Mouse (Mus musculus) limb, embryonic 14.5 days (tissue): ENCODE measurements at regions not wholly inside any gene's neighbourhood (a gene's known extent, or its start where the extent isn't known, plus 50 kb on each side); places are given as distances from the start of the nearest gene placed in this dataset.

Source experiments
- ATAC-seq: fragments of 200-750 bp; cut with Nextera tagmentation; 2 replicates; pipeline ENCODE4 v1.8.0; 2017; ENCODE audit warnings: low read depth, moderate number of reproducible peaks, moderate TSS enrichment; ENCODE audit not compliant: low FRiP score
- DNase-seq: peaks from one replicate; pipeline ENCODE4 v3.0.0-alpha.2; 2015; ENCODE audit warnings: low spot score
- H3K27ac ChIP-seq: fragments of 300-500 bp; sonication (generic); replicated peaks from 2 replicates; pipeline ENCODE4 v1.5.1; 2014; ENCODE audit warnings: low read depth, mild to moderate bottlenecking, low read length, moderate library complexity, mixed read lengths
- H3K27me3 ChIP-seq: fragments of 300-500 bp; sonication (generic); 2 replicates; pipeline ENCODE4 v1.6.1; 2014; ENCODE audit warnings: low read length, mixed read lengths; ENCODE audit not compliant: control insufficient read depth, insufficient read depth
- H3K36me3 ChIP-seq: fragments of 300-500 bp; sonication (generic); 2 replicates; pipeline ENCODE4 v1.6.1; 2014; ENCODE audit warnings: mild to moderate bottlenecking, low read length, moderate library complexity, mixed read lengths; ENCODE audit not compliant: control insufficient read depth, insufficient read depth
- H3K4me1 ChIP-seq: fragments of 300-500 bp; sonication (generic); 2 replicates; pipeline ENCODE4 v1.6.1; 2014; ENCODE audit warnings: antibody characterized with exemption, low read length, mixed read lengths; ENCODE audit not compliant: control insufficient read depth, insufficient read depth
- H3K4me2 ChIP-seq: fragments of 300-500 bp; sonication (generic); replicated peaks from 2 replicates; pipeline ENCODE4 v1.6.1; 2014; ENCODE audit warnings: low read depth, mild to moderate bottlenecking, low read length, moderate library complexity; ENCODE audit not compliant: severe bottlenecking
- H3K4me3 ChIP-seq: fragments of 300-500 bp; sonication (generic); replicated peaks from 2 replicates; pipeline ENCODE4 v1.5.1; 2014; ENCODE audit warnings: low read length
- H3K9ac ChIP-seq: fragments of 300-500 bp; sonication (generic); 2 replicates; pipeline ENCODE4 v1.6.1; 2014; ENCODE audit warnings: mild to moderate bottlenecking, low read depth, low read length, moderate library complexity; ENCODE audit not compliant: severe bottlenecking
- H3K9me3 ChIP-seq: fragments of 300-500 bp; sonication (generic); 2 replicates; pipeline ENCODE4 v1.6.1; 2016; ENCODE audit warnings: low read length; ENCODE audit not compliant: control insufficient read depth
- POLR2A ChIP-seq: fragments of 200-500 bp; IDR thresholded peaks from 2 replicates; pipeline ENCODE4 v1.8.0; 2012; ENCODE audit warnings: inconsistent platforms, mild to moderate bottlenecking, moderate library complexity, borderline replicate concordance; ENCODE audit not compliant: insufficient read depth, insufficient read length; ENCODE audit errors: extremely low read depth
- WGBS: fragments of 180-500 bp; shearing (Covaris S2); extraction: QIAGEN DNeasy Blood & Tissue Kit; methylation state at CpG from one replicate; pipeline ENCODE4 v1.1.7; 2014; 5-methylcytosine and 5-hydroxymethylcytosine counted together

- peaks cover 13% of the 10 kb centered on the region for H3K4me1 ChIP-seq
- H3K36me3 ChIP-seq: no peaks in the 10 kb centered on the region
- no peak overlapping the region for H3K4me3 ChIP-seq
- ATAC-seq: no peak
- no peaks in the 10 kb centered on the region for H3K9me3 ChIP-seq
- no peak overlapping the region for H3K9ac ChIP-seq
- 61% methylated on average over 4 of the region's 4 CpGs for WGBS
- H3K4me2 ChIP-seq: no peak overlapping the region
- DNase-seq: no peak
- TF ChIP-seq POLR2A: no peak
- H3K27me3 ChIP-seq: no peaks in the 10 kb centered on the region
- H3K27ac ChIP-seq: no peak overlapping the region
These were observed 79.2 kb downstream of the 1700020N01Rik start for GRCm38 (mm10) chr10:21672171-21672570.

GRCm38 (mm10) chr10:21672666-21673065 lies 79.7 kb downstream of the 1700020N01Rik start:
- ATAC-seq: no peak
- Histone ChIP-seq H3K36me3 (no peaks in the 10 kb centered on the region), H3K4me1 (peaks cover 13% of the 10 kb centered on the region), H3K27me3 (no peaks in the 10 kb centered on the region), H3K4me2 (no peak overlapping the region), H3K4me3 (no peak overlapping the region), H3K9ac (no peak overlapping the region), H3K27ac (no peak overlapping the region), H3K9me3 (no peaks in the 10 kb centered on the region)
- DNase-seq: no peak
- 81% methylated on average over 5 of the region's 5 CpGs for WGBS
- TF ChIP-seq POLR2A: no peak

GRCm38 (mm10) chr10:21673831-21674230 lies 80.9 kb downstream of the 1700020N01Rik start:
- Histone ChIP-seq H3K27me3 (no peaks in the 10 kb centered on the region), H3K36me3 (no peaks in the 10 kb centered on the region), H3K4me2 (no peak overlapping the region), H3K4me3 (no peak overlapping the region), H3K9me3 (no peaks in the 10 kb centered on the region), H3K4me1 (peaks cover 13% of the 10 kb centered on the region), H3K27ac (no peak overlapping the region), H3K9ac (no peak overlapping the region)
- DNase-seq (no peak), ATAC-seq (no peak)
- WGBS: 96% methylated on average over 1 of the region's 1 CpGs
- no peak for TF ChIP-seq POLR2A

GRCm38 (mm10) chr10:21675786-21676185 lies 82.8 kb downstream of the 1700020N01Rik start:
- Histone ChIP-seq H3K9me3 (no peaks in the 10 kb centered on the region), H3K4me2 (no peak overlapping the region), H3K36me3 (no peaks in the 10 kb centered on the region), H3K4me3 (no peak overlapping the region), H3K9ac (no peak overlapping the region), H3K27me3 (no peaks in the 10 kb centered on the region), H3K27ac (no peak overlapping the region), H3K4me1 (no peaks in the 10 kb centered on the region)
- no peak for TF ChIP-seq POLR2A
- ATAC-seq: no peak
- no peak for DNase-seq
- 93% methylated on average over 14 of the region's 14 CpGs for WGBS

GRCm38 (mm10) chr10:21677911-21678310 lies 85.0 kb downstream of the 1700020N01Rik start:
- WGBS: 91% methylated on average over 9 of the region's 9 CpGs
- Histone ChIP-seq H3K4me2 (no peak overlapping the region), H3K36me3 (no peaks in the 10 kb centered on the region), H3K27me3 (no peaks in the 10 kb centered on the region), H3K9ac (no peak overlapping the region), H3K4me1 (no peaks in the 10 kb centered on the region), H3K27ac (no peak overlapping the region), H3K4me3 (no peak overlapping the region), H3K9me3 (no peaks in the 10 kb centered on the region)
- DNase-seq (no peak), ATAC-seq (no peak)
- TF ChIP-seq POLR2A: no peak

GRCm38 (mm10) chr10:21678372-21678771 lies 85.4 kb downstream of the 1700020N01Rik start:
- H3K4me3 ChIP-seq: no peak overlapping the region
- H3K4me1 ChIP-seq: no peaks in the 10 kb centered on the region
- DNase-seq: no peak
- no peak for ATAC-seq
- H3K9me3 ChIP-seq: no peaks in the 10 kb centered on the region
- 85% methylated on average over 6 of the region's 6 CpGs for WGBS
- no peaks in the 10 kb centered on the region for H3K36me3 ChIP-seq
- no peak overlapping the region for H3K27ac ChIP-seq
- no peak for TF ChIP-seq POLR2A
- H3K9ac ChIP-seq: no peak overlapping the region
- no peaks in the 10 kb centered on the region for H3K27me3 ChIP-seq
- no peak overlapping the region for H3K4me2 ChIP-seq
